Mouse (Mus musculus): ENCODE results near the gene A4galt.
A peak's percentile ranks its signal among the peaks of the same experiment; 100 is the strongest.
"Not testable (repeated sequence)": the region's sequence is repeated elsewhere in the genome, so short reads cannot be mapped to it uniquely, and the experiment has no call there.

The A4galt gene

GRCm38 (mm10) chr15:83251176-83252004, at the start of gene A4galt:
TSS of gene A4galt (minus strand) at chr15:83251774.
- no peak for ATAC-seq (ENCODE audit: low TSS enrichment)

- peak; percentile 53; the same call in 1 of the 2 replicates for ATAC-seq (ENCODE audit: low TSS enrichment)
These were observed 48.5 kb upstream of the A4galt start for GRCm38 (mm10) chr15:83299916-83300582.

- no peak for ATAC-seq (ENCODE audit: low TSS enrichment)
These were observed 47.9 kb upstream of the A4galt start for GRCm38 (mm10) chr15:83299450-83299849.

- ATAC-seq (ENCODE audit: low TSS enrichment), result no peak
These were observed 47.2 kb upstream of the A4galt start for GRCm38 (mm10) chr15:83298810-83299209.

- no peak for ATAC-seq (ENCODE audit: low TSS enrichment)
These were observed 46.7 kb upstream of the A4galt start for GRCm38 (mm10) chr15:83298313-83298712.

- ATAC-seq (ENCODE audit: low TSS enrichment), result no peak
These were observed 45.3 kb upstream of the A4galt start for GRCm38 (mm10) chr15:83296771-83297311.

- ATAC-seq (ENCODE audit: low TSS enrichment), result no peak
These were observed 44.5 kb upstream of the A4galt start for GRCm38 (mm10) chr15:83296050-83296449.

- no peak for ATAC-seq (ENCODE audit: low TSS enrichment)
These were observed 43.4 kb upstream of the A4galt start for GRCm38 (mm10) chr15:83294954-83295353.

- no peak for ATAC-seq (ENCODE audit: low TSS enrichment)
These were observed 42.4 kb upstream of the A4galt start for GRCm38 (mm10) chr15:83293706-83294645.

- ATAC-seq (ENCODE audit: low TSS enrichment), result no peak
These were observed 41.6 kb upstream of the A4galt start for GRCm38 (mm10) chr15:83293144-83293543.

GRCm38 (mm10) chr15:83292261-83293056, 40.9 kb upstream of the A4galt start:
- ATAC-seq (ENCODE audit: low TSS enrichment), result no peak

- no peak for ATAC-seq (ENCODE audit: low TSS enrichment)
These were observed 39.3 kb upstream of the A4galt start for GRCm38 (mm10) chr15:83290899-83291298.

GRCm38 (mm10) chr15:83284828-83285227, 33.3 kb upstream of the A4galt start:
- ATAC-seq (ENCODE audit: low TSS enrichment), result no peak

GRCm38 (mm10) chr15:83282397-83282796, 30.8 kb upstream of the A4galt start:
- no peak for ATAC-seq (ENCODE audit: low TSS enrichment)

- ATAC-seq (ENCODE audit: low TSS enrichment), result no peak
These were observed 29.7 kb upstream of the A4galt start for GRCm38 (mm10) chr15:83281303-83281702.

GRCm38 (mm10) chr15:83278579-83278978, 27.0 kb upstream of the A4galt start:
- ATAC-seq (ENCODE audit: low TSS enrichment), result no peak

- ATAC-seq (ENCODE audit: low TSS enrichment), result peak; percentile 93
These were observed 25.9 kb upstream of the A4galt start for GRCm38 (mm10) chr15:83277451-83277850.

GRCm38 (mm10) chr15:83274237-83274636, 22.7 kb upstream of the A4galt start:
- not testable (repeated sequence) for ATAC-seq (ENCODE audit: low TSS enrichment)

- ATAC-seq (ENCODE audit: low TSS enrichment), result no peak
These were observed 21.4 kb upstream of the A4galt start for GRCm38 (mm10) chr15:83273017-83273416.

GRCm38 (mm10) chr15:83271221-83271620, 19.6 kb upstream of the A4galt start:
- ATAC-seq (ENCODE audit: low TSS enrichment), result not testable (repeated sequence)

GRCm38 (mm10) chr15:83269985-83270384, 18.4 kb upstream of the A4galt start:
- not testable (repeated sequence) for ATAC-seq (ENCODE audit: low TSS enrichment)

All from frontal cortex, adult (tissue).